Mouse (Mus musculus) spleen, postnatal 36 days (tissue): ENCODE data around the gene Slc16a6.
A peak's percentile ranks its signal among the peaks of the same experiment; 100 is the strongest.

Experiments used
- DNase-seq, 2 experiments: peaks; one replicate each; pipeline ENCODE4 v3.0.0; 2022; ENCODE audit warnings: low spot score in 2 of 2, mixed read lengths in 1 of 2

The Slc16a6 gene

DNA sequence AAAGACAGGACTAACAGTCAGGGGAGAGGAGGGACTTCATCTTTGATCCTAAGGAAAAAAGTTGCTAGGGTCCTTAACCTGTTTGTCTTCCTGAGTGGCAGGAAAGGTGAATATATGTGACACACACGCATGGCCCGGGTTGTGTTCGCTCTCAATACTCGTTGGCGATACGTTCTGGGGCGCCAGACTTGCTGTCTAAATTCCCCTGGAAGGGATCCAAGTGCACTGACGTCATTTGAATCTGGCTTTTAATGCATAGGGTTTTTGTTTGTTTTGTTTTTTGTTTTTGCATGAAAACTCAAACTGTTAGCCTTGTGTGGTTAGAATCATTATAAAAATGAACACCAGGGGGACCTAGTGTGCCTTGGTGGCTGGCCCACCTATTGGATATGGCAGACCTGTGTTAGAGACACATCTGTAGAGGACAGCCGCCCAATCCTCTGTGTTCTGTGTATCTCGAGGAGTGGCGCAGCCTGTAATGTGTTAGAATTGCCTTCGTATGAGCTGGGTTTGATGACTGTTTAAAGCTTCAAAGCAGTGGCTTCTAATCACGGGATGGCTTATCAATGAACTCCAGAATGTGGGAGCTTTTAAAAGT lies 27.9 kb downstream of the Slc16a6 start:
- peak in 1 of 2 experiments; percentile 58 for DNase-seq

DNA sequence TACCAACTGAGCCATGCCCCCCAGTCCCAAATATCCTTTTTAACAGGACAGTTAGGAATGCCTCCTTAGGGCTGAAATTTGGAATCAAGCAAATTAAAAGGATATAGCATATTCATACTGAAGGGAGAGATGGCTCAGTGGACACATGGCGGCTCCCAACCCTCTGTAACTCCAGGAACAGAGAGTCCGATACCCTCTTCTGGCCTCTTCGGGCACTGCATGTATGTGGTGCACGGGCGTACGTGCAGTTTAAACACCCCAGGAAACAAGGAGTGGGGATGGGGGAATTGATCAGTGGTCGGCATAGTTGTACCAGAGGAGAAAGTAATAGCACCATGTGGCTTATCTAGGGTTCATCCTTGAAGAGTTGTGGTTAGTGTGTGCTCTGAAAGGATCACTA lies 28.8 kb downstream of the Slc16a6 start:
- no peak for DNase-seq

DNA sequence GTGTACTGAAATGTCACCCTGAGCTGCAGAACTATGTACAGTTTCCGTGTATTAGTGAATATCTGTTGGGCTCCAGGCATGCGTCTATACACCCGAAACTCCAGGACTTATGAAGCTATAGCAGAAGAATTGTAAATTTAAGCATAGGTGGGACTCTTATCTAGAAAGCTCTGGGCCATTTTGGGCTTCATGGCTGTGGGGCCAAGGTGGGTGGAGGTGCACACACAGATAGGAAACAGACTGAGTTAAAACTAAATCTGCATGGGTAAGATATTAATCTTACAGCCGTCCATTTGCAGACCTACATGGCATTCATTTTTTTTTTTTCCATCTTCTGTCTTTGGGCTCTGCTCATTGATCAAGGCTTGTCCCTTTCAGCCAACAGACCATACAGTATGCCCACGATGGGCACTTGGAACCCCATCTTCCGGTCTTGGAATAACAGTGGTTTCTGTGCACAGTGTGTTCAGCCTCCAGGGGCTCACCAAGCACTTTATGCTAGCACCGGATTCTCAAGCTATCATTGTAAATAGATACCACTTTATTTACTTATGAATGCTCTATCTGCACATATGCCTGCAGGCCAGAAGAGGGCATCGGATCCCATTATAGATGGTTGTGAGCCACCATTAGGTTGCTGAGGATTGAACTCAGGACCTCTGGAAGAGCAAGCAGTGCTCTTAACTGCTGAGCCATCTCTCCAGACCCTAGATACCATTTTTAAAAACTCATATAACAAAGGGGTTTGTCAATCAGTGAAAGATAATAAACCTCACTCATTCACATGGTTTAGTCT lies 29.7 kb downstream of the Slc16a6 start:
- DNase-seq: no peak

DNA sequence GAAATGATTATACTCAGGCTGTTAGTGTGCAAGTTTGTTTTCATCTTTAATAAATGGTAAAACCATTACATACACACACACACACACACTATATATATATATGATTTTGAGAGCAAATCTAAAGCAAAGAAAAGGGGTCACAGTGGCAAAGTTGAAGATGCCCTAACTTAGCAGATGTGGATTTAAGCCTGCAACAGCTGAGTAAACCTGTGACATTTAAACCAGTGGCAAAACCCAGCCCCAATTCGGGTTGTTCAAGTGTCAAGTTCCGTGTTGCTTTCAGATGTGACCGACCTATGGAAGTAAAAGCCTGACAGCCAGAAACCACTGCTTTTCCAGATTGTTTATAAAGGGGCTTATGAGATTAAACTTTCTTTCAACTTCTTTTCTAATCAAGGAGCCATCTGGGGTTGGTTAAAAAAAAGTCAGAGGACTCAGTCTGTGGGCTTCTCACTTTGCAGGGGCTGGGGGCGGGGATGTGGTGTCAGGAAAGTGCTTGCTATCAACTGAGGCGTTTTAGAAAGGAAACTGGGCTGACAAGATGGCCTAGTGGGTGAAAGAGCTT lies 31.1 kb downstream of the Slc16a6 start:
- no peak for DNase-seq

DNA sequence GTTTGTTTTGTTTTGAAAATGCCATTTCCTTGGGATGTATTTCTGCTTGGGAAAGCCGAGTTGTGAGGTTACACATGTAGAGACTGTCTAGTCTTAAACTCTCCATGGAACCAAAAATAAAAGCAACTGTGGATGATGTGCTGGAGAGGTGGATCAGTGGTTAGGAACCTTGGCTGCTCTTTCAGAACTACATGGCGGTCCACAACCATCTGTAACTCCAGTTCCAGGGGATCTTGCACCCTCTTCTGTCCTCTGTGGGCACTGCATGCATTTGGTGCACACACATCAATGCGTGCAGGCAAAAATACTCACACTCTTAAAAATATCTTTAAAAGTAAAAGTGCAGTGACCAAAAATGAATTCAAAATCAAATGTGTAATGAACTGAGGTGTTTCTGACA lies 32.3 kb downstream of the Slc16a6 start:
- DNase-seq: peak in 1 of 2 experiments; percentile 51

DNA sequence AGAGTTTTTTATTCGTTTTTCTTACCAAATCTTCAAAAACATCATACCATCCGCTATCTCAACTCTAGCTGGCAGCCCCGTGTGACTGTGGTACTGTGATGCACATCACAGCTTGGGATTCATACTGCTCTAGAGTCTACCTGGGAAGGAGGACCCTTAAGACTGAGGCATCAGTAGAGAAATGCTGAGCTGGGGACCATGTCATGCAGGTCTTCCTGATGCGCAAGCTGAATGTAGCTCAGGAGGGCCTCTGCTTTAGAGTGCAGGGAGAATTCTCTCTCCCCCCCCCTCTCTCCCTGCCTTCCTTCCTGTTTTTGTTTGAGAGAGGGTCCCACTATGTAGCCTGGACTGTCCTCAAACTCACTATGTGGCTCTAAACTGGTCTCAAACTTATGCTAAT lies 32.8 kb downstream of the Slc16a6 start:
- DNase-seq: no peak

DNA sequence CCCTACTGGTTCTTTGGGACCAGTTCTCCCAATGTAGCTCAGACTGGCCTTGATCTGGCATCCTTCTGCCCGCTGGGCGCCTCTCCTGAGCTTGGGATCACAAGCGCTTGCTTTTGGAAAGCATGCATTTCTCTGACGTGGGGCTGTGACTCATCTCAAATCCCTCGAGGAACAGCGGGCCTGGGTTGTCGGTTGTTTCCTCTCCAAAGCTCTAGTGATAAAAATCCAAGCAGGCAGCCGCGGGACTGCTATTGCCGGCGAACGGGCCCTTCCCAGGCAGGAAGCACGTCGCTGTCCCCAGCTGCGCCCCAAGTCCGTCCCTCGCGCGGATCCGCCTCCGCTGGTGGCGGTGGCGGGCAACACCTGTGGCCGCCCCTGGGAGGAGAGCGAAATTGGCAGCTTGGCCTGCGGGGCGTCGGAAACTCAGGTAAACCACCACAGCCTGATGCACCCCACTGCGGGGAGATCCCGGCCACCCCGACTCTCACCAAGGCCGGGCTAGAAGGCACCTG lies 33.5 kb downstream of the Slc16a6 start:
- peak; percentile 82 for DNase-seq

DNA sequence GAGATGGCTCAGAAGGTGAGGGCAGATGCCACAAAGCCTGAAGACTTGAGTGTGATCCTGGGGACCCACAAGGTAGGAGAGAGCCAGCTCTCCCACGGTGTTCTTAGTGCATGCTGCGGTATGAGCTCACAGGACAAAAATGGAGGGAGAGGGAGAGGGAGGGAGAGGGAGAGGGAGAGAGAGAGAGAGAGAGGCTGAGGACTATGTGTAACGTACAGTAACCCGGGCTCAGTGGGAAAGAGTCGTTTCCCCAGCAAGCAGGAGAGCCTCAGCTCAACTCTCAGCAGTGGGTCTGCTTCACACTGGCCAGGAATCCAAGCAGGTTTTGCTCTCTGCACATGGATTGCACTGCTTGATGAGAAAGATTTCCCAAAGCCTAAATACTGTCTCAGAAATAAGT lies 34.2 kb downstream of the Slc16a6 start:
- no peak for DNase-seq

DNA sequence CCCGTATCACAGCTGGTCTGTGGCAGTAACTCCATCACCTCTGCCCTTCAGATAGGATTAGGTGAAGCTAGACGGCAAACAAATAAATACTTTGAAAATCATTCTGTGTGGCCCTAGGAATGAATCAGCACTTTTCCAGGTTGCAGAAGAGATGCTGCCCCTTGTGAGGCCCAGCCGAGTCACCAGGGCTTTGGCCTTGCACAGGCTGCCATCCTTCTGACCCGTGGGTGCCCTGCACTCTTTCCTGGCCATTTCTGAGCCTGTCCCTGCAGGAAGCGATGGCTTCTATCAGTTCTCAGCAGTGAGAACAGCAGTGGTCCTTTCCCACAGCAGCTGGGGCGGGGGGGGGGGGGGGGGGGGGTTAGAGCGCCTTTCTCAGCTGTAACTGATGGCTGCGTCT lies 36.5 kb downstream of the Slc16a6 start:
- no peak for DNase-seq

DNA sequence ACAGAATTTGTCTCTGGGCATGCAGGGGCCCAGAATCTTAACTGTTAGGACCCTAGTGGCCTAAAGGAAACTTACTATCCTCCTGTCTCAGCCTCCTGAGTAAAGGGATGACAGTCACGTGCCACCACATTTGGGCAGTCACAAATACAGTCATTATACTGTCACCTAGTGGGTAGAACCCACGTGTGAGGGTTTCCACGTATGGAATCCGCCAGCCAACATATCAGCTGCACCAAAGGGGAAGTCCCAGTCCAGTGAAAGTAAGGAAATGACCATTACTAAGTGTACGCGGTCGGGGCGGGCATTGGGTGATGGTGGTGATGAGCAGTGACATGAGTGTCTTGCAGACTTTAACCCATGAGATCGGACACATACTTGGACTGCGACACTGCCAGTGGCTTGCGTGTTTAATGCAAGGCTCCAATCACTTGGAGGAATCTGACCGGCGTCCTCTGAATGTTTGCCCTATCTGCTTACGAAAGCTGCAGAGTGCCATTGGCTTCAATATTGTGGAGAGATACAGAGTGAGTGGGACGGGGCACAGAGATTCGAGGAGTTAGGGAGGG lies 39.1 kb downstream of the Slc16a6 start:
- DNase-seq: no peak

DNA sequence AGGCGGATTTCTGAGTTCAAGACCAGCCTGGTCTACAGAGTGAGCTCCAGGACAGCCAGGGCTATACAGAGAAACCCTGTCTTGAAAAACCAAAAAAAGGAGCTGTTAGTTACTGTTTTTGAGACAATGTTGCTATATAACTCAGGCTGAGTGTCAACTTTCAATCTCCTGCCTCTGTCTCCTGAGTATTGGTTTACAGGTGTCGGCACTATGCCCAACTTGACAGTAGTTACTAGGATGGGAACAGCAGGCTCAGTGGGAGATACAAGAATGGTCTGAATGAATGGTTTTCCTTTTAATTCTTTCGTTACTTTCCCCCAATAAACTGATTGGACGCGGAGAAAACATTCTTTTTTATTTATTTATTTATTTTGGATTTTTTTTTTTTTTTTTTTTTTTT lies 46.0 kb downstream of the Slc16a6 start:
- no peak for DNase-seq

DNA sequence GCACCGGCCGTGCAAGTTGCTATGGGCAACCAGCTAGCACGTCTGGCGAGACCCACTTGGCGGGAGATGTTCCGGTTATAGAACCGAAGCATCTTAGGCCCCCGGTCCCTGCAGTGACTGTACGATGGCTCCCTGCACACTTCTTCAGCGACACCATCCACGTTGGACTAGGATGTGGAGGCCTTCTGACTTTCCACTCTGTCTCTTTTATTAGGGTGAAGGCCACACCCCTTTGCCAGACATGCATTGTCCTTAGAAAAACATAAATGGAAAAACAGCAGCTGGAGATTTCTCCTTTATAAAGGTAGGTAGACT lies 47.2 kb downstream of the Slc16a6 start:
- DNase-seq: no peak

DNA sequence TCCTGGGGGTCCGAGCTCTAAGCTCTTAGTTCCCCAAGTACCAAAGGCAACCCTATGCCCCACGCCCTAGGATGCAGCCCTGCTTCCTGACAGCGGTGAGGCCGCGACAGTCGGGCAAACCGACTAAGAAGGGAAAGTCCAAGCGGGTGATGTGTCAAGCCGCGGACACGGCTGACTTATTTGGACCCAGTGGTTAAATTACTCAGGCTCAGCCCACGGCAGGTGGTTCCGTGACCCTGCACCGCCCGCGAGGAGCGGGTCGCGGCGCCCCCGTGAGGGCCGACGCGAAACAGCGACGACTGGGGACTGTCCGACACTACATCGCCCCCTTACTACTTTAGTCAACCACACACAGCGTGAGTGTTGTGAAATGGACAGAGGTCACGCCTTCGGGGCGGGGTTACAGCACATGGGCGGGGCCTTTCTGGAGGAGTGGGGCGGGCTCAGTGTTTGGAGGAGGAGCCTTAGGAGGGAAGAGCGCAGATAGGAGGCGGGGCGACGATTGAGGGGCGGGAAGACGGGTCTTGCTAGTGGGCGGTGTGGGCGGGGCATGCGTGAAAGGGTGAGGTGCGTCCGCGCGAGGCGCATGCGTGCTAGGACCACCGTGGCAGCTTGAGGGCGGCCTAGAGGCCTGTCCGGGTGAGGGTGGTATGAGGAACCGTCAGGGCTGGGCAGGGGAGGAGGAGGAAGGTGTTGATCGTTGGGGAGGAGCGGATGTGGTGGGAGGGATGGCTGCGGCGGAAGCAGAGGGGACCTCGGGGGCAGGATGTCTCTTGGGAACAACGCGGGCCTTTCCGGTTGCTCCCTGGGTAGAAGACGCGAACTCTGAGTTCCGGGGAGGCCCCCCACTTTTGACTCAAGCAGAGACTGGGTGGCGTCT lies 47.8 kb downstream of the Slc16a6 start, which contains the start of gene Amz2:
TSS of gene Amz2 (plus strand) at position 555 of the 880 bp plus-strand sequence.
- peak; percentile 99 for DNase-seq

DNA sequence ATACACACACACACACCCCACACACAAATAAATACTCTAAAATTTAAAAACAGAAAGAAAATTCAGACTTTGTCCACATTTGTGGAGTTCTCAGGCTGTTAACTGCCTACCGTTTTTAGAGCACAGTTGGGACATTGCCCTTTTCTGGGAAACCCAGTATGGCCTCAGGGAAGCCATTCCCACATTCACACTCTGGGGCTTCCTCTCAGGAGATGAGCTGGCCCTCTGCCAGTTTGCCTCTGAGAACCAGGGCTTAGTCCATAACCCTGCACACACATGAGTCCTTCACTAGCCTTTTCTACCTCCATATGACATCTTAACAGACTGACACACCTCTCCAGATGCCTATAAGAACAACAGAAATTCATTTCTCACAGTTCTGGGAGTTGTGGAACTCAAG lies 50.1 kb downstream of the Slc16a6 start:
- no peak for DNase-seq

DNA sequence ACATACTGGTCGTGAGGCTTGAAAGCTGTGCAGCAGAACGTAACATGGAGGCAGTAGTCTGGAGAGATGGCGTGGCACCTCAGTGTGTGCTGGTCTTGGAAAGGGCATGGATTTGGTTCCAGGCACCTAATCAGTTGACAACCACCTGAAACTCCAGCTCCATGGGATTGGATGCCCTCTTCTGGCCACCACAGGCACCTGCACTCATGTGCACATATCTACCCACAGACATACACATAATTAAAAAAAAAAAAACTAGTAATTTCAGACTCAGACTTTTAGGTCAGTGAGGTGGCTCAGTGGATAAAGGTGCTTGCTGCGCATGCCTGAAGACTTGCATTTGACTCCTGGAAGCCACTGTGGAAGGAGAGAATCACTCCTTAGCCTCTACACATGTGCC lies 51.1 kb downstream of the Slc16a6 start:
- DNase-seq: no peak

DNA sequence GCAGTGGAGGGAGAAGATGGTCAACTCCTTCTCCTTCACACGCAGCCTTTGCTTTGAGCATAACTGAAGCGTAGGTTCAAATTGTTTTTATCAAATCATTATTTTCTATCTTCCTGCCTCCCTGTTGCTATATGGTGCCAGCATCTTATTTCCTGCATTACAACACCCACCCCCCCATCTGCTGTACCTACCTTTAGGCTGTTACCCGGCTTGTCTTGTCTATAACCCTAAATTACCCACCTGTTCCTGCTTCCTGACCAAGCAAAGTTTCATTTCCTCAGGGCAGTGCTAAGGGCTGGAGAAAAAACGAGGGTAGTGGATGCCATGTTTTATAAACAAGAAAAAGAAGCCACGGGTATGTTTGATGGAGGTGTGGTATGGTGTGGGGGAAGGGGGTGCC lies 52.2 kb downstream of the Slc16a6 start:
- no peak for DNase-seq

DNA sequence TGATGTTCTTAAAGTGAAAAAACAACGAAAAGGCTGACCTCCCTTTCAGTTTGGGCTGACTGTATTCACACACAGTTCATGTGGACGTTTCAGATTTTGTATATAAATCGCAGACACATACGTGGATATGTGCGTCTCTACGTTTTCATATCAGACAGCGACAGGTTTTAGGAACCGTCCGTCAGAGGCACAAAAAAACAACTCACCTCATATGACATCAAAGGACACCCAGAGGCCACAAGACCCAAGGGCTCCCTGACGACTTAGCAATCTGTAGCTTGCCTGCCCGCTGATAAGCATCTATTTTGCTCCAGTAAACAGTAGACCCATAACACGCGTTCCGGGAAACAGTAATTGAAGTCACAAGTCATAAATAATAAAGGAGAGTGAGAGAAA lies 52.8 kb downstream of the Slc16a6 start:
- DNase-seq: no peak

DNA sequence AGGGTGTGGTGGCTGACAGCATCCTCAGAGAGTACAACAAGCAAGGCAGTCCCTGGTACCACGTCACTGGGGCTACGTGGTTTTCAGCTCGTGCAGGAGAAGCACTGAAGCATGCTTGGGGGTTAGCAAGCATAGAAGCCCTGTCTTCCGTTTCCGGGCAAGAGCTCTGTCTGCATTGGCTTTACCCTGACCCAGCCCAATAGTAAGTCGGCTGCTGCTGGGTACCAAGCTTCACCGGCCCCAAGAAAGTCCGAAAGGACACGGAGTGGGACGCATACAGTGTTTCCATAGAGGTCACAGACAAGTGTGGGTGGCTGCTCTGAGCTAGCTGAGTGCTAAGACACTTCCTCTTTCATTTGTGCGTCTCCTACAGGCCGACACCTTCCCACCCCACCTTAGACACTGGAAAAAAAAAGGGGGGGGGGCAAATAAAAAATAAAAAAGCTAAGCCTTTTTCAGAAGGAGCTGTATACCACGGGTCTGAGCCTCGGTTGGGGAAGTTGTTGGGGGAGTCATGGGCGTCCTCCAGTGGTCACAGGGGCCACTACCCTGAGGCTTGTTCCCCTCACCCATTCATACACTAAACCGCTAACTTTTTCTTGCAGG lies 53.3 kb downstream of the Slc16a6 start:
- peak; percentile 87 to 88 for DNase-seq

DNA sequence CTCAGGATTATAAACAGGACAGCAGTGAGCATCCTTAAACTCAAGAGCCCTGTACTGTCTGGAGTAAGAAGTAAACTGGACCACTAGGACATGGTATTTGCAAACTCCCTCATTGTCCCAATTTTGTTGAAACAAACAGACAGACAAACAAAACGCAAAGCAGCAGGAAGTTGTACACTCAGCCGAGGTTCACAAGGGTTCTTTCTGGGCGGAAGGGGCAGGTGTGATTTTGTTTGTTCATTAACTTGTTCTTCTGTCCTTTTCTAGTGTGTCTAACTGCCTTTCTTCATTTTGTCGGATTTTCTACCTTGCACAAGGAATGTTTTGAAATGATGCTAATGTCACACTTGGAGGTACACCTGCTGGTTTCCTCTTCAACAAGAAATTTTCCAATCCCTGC lies 53.9 kb downstream of the Slc16a6 start:
- DNase-seq: no peak

DNA sequence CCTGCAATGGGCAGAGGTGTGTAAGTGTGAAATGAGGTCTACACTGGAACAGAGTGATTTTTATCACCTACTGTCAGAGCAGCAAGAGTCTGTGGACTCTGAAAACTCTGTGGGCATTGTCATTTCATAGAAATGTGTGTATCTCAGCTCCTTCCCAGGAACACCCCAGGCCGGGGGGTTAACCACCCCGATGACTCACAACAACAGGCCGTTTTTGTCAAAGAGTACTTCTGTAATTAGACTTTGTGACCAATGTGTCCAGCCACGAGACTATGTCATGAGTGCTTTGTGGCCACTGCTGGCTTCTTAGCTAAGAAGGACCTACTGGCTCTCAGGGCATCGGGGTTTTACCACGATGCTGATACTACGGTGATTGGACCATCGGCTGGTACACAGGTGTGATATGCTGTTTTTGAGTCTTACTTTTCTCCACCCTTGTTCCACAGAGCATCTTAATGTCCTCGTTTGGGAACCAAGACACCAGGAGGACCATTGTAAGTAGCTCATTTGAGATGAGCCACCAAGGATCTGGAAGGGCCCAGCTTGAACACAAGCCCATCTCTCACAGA lies 55.8 kb downstream of the Slc16a6 start:
- no peak for DNase-seq
